Mouse (Mus musculus) liver, embryonic 16.5 days (tissue): Measurements from ENCODE around the gene Gmpr2. TPM values are rescaled to one million over a fixed set of nuclear protein-coding genes. Genes with fewer than 3 reads are reported as not detected.
A peak's percentile ranks its signal among the peaks of the same experiment; 100 is the strongest.

Experiments
- ATAC-seq: fragments of 200-750 bp; cut with Nextera tagmentation; 2 replicates; pipeline ENCODE4 v1.8.0; 2017; ENCODE audit warnings: low read depth, mild to moderate bottlenecking, moderate number of reproducible peaks, moderate library complexity
- H3K27ac ChIP-seq: fragments of 300-500 bp; sonication (generic); 2 replicates; pipeline ENCODE4 v1.5.1; 2014; ENCODE audit warnings: mild to moderate bottlenecking, low read length
- H3K27me3 ChIP-seq: fragments of 300-500 bp; sonication (generic); 2 replicates; pipeline ENCODE4 v1.6.1; 2014; ENCODE audit warnings: low read depth, low read length, mixed read lengths; ENCODE audit not compliant: control insufficient read depth, insufficient read depth
- H3K36me3 ChIP-seq: fragments of 300-500 bp; sonication (generic); 2 replicates; pipeline ENCODE4 v1.6.1; 2014; ENCODE audit warnings: mild to moderate bottlenecking; ENCODE audit not compliant: control insufficient read depth, insufficient read depth
- H3K4me1 ChIP-seq: fragments of 300-500 bp; sonication (generic); 2 replicates; pipeline ENCODE4 v1.6.1; 2014; ENCODE audit warnings: low read depth, low read length, mixed read lengths; ENCODE audit not compliant: control insufficient read depth
- H3K4me2 ChIP-seq: fragments of 300-500 bp; sonication (generic); 2 replicates; pipeline ENCODE4 v1.6.1; 2014; ENCODE audit warnings: low read depth, low read length, mixed read lengths
- H3K4me3 ChIP-seq: fragments of 300-500 bp; sonication (generic); 2 replicates; pipeline ENCODE4 v1.5.1; 2014; ENCODE audit warnings: low read depth, mild to moderate bottlenecking, low read length
- H3K9ac ChIP-seq: fragments of 300-500 bp; sonication (generic); 2 replicates; pipeline ENCODE4 v1.6.1; 2014; ENCODE audit warnings: low read depth, low read length
- H3K9me3 ChIP-seq: fragments of 300-500 bp; sonication (generic); replicated peaks from 2 replicates; pipeline ENCODE4 v1.6.1; 2016; ENCODE audit warnings: low read length; ENCODE audit not compliant: control insufficient read depth
- WGBS: fragments of 180-500 bp; shearing (Covaris S2); extraction: QIAGEN DNeasy Blood & Tissue Kit; methylation state at CpG from one replicate; pipeline ENCODE4 v1.1.7; 2014; ENCODE audit not compliant: insufficient replicate concordance; 5-methylcytosine and 5-hydroxymethylcytosine counted together
- polyA plus RNA-seq: library from polyadenylated mRNA; unstranded; fragments of >200 nt; fragmentation: Nextera tagmentation; extraction: Ambion mirVana; gene quantifications from 2 replicates; pipeline ENCODE4 v1.2.1, GENCODE M21; 2015

The Gmpr2 gene
- polyA plus RNA-seq, 1 experiment from 2014 or later, result 20.9 TPM

DNA sequence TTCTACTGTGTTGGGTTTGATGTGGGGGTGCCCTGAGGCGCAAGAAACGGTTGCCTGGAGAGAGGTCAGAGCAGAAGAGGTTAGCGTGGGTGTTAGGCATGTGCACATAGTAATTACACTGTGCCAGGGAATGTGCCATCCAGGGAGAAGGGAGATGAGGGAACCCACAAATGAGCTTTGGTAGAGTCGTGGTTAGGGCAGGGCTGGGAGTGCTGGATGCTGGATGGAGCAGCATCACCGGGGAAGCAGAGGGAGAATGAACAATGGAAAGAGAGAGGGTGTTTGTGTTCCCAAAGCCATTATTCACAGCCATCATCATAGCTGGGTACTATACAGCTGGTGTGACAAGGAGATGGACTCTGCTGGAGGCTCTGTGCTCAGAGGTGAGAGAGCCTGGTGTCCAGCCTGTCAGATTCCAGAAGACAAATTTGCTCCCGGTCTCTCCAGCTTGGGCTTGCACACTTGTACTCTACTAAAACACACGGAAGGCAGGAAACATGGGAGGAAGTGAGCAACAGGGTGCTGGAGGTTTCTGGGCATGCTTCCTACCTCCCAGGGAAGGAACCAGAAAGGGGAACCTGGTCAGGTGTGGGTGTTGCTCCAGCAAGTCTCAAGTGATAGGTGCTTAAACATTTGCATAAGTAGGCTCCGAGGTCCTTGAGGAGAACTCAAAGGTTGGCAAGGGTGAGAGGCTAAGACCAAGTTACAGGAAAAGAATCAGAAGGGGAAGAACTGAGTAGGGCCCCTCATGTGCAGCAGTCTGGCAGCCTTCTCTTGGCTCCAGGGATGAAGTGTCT, 56.3 kb downstream of the Gmpr2 start:
- peak; percentile 12; the same call in 1 of the 2 replicates for ATAC-seq
- H3K4me2 ChIP-seq, result no peak overlapping the region
- no peaks in the 10 kb centered on the region for H3K9me3 ChIP-seq
- no peak overlapping the region for H3K4me3 ChIP-seq
- peaks cover 15% of the 10 kb centered on the region for H3K4me1 ChIP-seq
- H3K36me3 ChIP-seq, result no peaks in the 10 kb centered on the region
- H3K9ac ChIP-seq, result no peak overlapping the region
- 48% methylated on average over 8 of the region's 8 CpGs for WGBS
- H3K27me3 ChIP-seq, result no peaks in the 10 kb centered on the region
- no peak overlapping the region for H3K27ac ChIP-seq

Other genes starting within 250 kb of the Gmpr2 start
- gene Dhrs4, start 193.2 kb upstream of the Gmpr2 start, polyA plus RNA-seq, result 88.8 and 91.2 TPM in 2 replicates
- gene Carmil3, start 181.3 kb upstream of the Gmpr2 start, polyA plus RNA-seq, result 0.28 and 0.46 TPM in 2 replicates
- gene Cpne6, start 161.5 kb upstream of the Gmpr2 start, polyA plus RNA-seq, result not detected in 2 replicates
- gene Nrl, start 147.0 kb upstream of the Gmpr2 start, polyA plus RNA-seq, result not detected in 2 replicates
- gene Pck2, start 131.7 kb upstream of the Gmpr2 start, polyA plus RNA-seq, result 41.2 and 42.5 TPM in 2 replicates
- gene Dcaf11, start 111.9 kb upstream of the Gmpr2 start, polyA plus RNA-seq, result 62.0 and 64.7 TPM in 2 replicates
- gene A730061H03Rik, start 111.5 kb upstream of the Gmpr2 start, polyA plus RNA-seq, result 2.0 and 3.2 TPM in 2 replicates
- 0.74 and 2.0 TPM in 2 replicates for gene Fitm1, start 96.3 kb upstream of the Gmpr2 start, polyA plus RNA-seq
- gene Psme1, start 93.8 kb upstream of the Gmpr2 start, polyA plus RNA-seq, result 114 TPM in 2 replicates
- 22.5 and 25.8 TPM in 2 replicates for gene Emc9, start 86.6 kb upstream of the Gmpr2 start, polyA plus RNA-seq
- gene Psme2, start 80.8 kb upstream of the Gmpr2 start, polyA plus RNA-seq, result 177 and 181 TPM in 2 replicates
- gene Rnf31, start 80.2 kb upstream of the Gmpr2 start, polyA plus RNA-seq, result 9.5 and 9.7 TPM in 2 replicates
- gene Irf9, start 68.4 kb upstream of the Gmpr2 start, polyA plus RNA-seq, result 15.9 and 17.2 TPM in 2 replicates
- 2.9 and 3.1 TPM in 2 replicates for gene Rec8, start 53.9 kb upstream of the Gmpr2 start, polyA plus RNA-seq
- gene Ipo4, start 36.0 kb upstream of the Gmpr2 start, polyA plus RNA-seq, result 23.4 and 24.6 TPM in 2 replicates
- 0.71 and 1.0 TPM in 2 replicates for gene Gm49378, start 34.0 kb upstream of the Gmpr2 start, polyA plus RNA-seq
- 46.8 and 49.6 TPM in 2 replicates for gene Tm9sf1, start 28.1 kb upstream of the Gmpr2 start, polyA plus RNA-seq
- gene Tssk4, start 21.8 kb upstream of the Gmpr2 start, polyA plus RNA-seq, result 0.15 and 0.16 TPM in 2 replicates
- 14.1 and 16.8 TPM in 2 replicates for gene Mdp1, start 11.4 kb upstream of the Gmpr2 start, polyA plus RNA-seq
- 212 and 230 TPM in 2 replicates for gene Nedd8, start 183 bp downstream of the Gmpr2 start, polyA plus RNA-seq
- 17.8 and 20.1 TPM in 2 replicates for gene Tinf2, start 9.9 kb downstream of the Gmpr2 start, polyA plus RNA-seq
- 2.8 and 3.1 TPM in 2 replicates for gene Tgm1, start 42.0 kb downstream of the Gmpr2 start, polyA plus RNA-seq
- 11.3 and 12.4 TPM in 2 replicates for gene Rabggta, start 50.3 kb downstream of the Gmpr2 start, polyA plus RNA-seq
- 40.9 and 43.5 TPM in 2 replicates for gene Dhrs1, start 73.7 kb downstream of the Gmpr2 start, polyA plus RNA-seq
- gene Nop9, start 73.8 kb downstream of the Gmpr2 start, polyA plus RNA-seq, result 18.6 and 18.7 TPM in 2 replicates
- 74.1 and 86.9 TPM in 2 replicates for gene Cideb, start 86.5 kb downstream of the Gmpr2 start, polyA plus RNA-seq
- 0.38 and 0.40 TPM in 2 replicates for gene Ltb4r2, start 89.5 kb downstream of the Gmpr2 start, polyA plus RNA-seq
- 14.2 and 16.4 TPM in 2 replicates for gene Ltb4r1, start 94.0 kb downstream of the Gmpr2 start, polyA plus RNA-seq
- gene Adcy4, start 112.2 kb downstream of the Gmpr2 start, polyA plus RNA-seq, result 1.9 and 2.4 TPM in 2 replicates
- 15.4 and 16.4 TPM in 2 replicates for gene Ripk3, start 116.9 kb downstream of the Gmpr2 start, polyA plus RNA-seq
- gene Nfatc4, start 151.2 kb downstream of the Gmpr2 start, polyA plus RNA-seq, result 0.71 TPM in 2 replicates
- gene Nynrin, start 182.1 kb downstream of the Gmpr2 start, polyA plus RNA-seq, result 2.7 and 2.9 TPM in 2 replicates
- gene Cbln3, start 212.5 kb downstream of the Gmpr2 start, polyA plus RNA-seq, result 0.26 TPM in 2 replicates
- 10.9 and 12.8 TPM in 2 replicates for gene Khnyn, start 213.0 kb downstream of the Gmpr2 start, polyA plus RNA-seq
- gene Sdr39u1, start 228.4 kb downstream of the Gmpr2 start, polyA plus RNA-seq, result 11.9 and 14.6 TPM in 2 replicates